Mouse (Mus musculus): Measurements from ENCODE around the gene H2-Q10.

Gene H2-Q10

DNA sequence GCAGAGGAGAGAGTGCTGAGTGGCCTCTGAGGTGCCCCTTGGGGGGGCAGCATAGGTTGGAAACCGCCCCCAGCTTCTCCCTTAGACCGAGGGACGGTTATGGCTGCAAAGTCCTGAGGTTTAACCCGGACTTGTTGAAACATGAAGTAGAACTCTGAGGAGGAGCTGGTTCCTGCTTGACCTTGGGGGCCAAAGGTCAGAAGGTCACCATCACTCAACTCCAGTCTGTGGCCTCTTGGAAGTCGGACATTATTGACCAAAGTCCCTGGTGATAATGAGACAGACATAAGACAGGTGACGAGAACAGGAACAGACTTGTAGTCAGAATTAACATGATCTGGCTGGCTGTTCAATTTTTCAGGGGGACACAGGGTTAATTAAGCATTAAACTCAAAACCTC, 44.9 kb downstream of the H2-Q10 start:
- no peak for DNase-seq (ENCODE audit: low read depth, low spot score)

DNA sequence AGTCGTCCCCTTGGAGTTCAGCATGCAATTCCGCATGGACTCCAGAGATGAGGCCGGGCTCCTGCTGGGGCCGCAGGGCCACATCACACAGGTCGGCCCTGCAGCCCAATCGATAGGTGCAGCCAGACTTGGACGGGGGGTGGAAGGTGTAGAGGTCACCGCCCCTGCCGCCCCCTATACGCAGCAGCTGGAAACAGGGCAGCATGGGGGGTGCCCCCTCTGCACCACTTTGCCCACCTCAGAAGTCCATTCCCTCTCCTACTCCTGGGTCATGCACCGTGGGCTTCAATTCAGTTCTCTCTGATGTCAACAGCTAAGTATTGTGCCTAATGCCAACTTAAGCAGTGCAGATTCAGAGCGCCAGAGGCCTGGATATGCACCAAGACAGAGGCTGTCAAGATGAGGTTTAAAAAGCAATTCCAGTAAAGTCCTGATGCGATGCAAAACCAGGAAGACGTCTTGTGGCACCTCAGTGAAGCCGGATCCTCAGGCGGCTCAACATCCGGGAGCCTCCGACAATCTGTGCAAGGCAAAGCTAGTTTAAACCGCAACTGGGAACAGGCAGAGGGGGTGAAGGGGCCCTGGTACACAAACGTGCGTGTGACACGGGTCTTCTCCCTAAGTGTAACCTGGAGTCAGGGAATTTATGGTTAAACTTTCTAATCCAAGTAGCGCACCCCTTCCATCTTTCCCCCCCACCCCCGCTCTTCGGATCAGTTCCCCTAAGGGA, 46.2 kb downstream of the H2-Q10 start:
- DNase-seq (ENCODE audit: low read depth, low spot score): peak; percentile 68

- peak; percentile 99 for DNase-seq (ENCODE audit: low read depth, low spot score)
Measured at GRCm38 (mm10) chr17:35516652-35517500, 47.0 kb downstream of the H2-Q10 start, which contains the start of the genes Tcf19 and Cchcr1. Gene Tcf19 (minus strand): TSS chr17:35516824. Gene Cchcr1 (plus strand): TSS chr17:35517100.

GRCm38 (mm10) chr17:35517526-35517925, 47.6 kb downstream of the H2-Q10 start:
- no peak for DNase-seq (ENCODE audit: low read depth, low spot score)
